ENCODE assay signal across 9 mouse cellular contexts in genomic region chr10:43172554-43172953, GRCm38 (mm10). TPM values are rescaled to one million over a fixed set of nuclear protein-coding genes. Genes with fewer than 3 reads are reported as not detected.
A peak's percentile ranks its signal among the peaks of the same experiment; 100 is the strongest.
DNase-seq lines count a peak whose midpoint lies in the region; ATAC-seq lines count a peak whose summit lies in the region.
"Had no signal": no experiment of that assay in that cellular context is flagged by ENCODE, and none has a peak within 500 bp of the region (broad histone marks: within the 10 kb centered on the region; RNA-seq: fewer than 3 reads in every experiment).

No protein-coding gene starts in this region.

- no peaks in the 10 kb centered on the region for H3K36me3 ChIP-seq in heart, embryonic 10.5 days
- H3K36me3 ChIP-seq in embryonic facial prominence, embryonic 11.5 days (replicated peaks; ENCODE audit: control insufficient read depth, insufficient read depth, low read depth, low read length), result no peaks in the 10 kb centered on the region
- H3K36me3 ChIP-seq in hindbrain, embryonic 16.5 days (ENCODE audit: control insufficient read depth, insufficient read depth, low read length), result no peaks in the 10 kb centered on the region
- H3K36me3 ChIP-seq in midbrain, embryonic 16.5 days (ENCODE audit: control insufficient read depth, insufficient read depth, low read length), result no peaks in the 10 kb centered on the region

- no peak overlapping the region for H3K27ac ChIP-seq in heart, embryonic 10.5 days
- no peak overlapping the region for H3K27ac ChIP-seq in embryonic facial prominence, embryonic 11.5 days (replicated peaks; ENCODE audit: low read depth, low read length)
- H3K27ac ChIP-seq in hindbrain, embryonic 16.5 days (ENCODE audit: low read depth, low read length), result peak overlapping the region; percentile 47; the same call in 1 of the 2 replicates
- no peak overlapping the region for H3K27ac ChIP-seq in midbrain, embryonic 16.5 days (ENCODE audit: low read length)

- peak overlapping the region; percentile 89 for H3K4me3 ChIP-seq in heart, embryonic 10.5 days
- H3K4me3 ChIP-seq in embryonic facial prominence, embryonic 11.5 days (ENCODE audit: low read depth, low read length), result peak overlapping the region; percentile 88
- H3K4me3 ChIP-seq in hindbrain, embryonic 16.5 days (ENCODE audit: low read length), result peak overlapping the region; percentile 96
- peak overlapping the region; percentile 86 for H3K4me3 ChIP-seq in midbrain, embryonic 16.5 days (ENCODE audit: low read depth, low read length)

- 8% methylated on average over 8 of the region's 8 CpGs for WGBS in heart, embryonic 10.5 days
- 1% methylated on average over 8 of the region's 8 CpGs for WGBS in embryonic facial prominence, embryonic 11.5 days
- 1% methylated on average over 8 of the region's 8 CpGs for WGBS in hindbrain, embryonic 16.5 days
- 3% methylated on average over 8 of the region's 8 CpGs for WGBS in midbrain, embryonic 16.5 days

- peak overlapping the region; percentile 93 for H3K4me2 ChIP-seq in embryonic facial prominence, embryonic 11.5 days (ENCODE audit: low read depth, low read length)
- peak overlapping the region; percentile 93 for H3K4me2 ChIP-seq in hindbrain, embryonic 16.5 days (ENCODE audit: low read length)
- peak overlapping the region; percentile 82 for H3K4me2 ChIP-seq in midbrain, embryonic 16.5 days (ENCODE audit: low read length)

- peaks cover 25% of the 10 kb centered on the region for H3K4me1 ChIP-seq in heart, embryonic 10.5 days
- H3K4me1 ChIP-seq in embryonic facial prominence, embryonic 11.5 days (ENCODE audit: control insufficient read depth, insufficient read depth, low read length), result 0 out of 2 replicates have a peak, but pooled peaks cover 2% of the 10 kb centered on the region
- peaks cover 25% of the 10 kb centered on the region for H3K4me1 ChIP-seq in hindbrain, embryonic 16.5 days (ENCODE audit: control insufficient read depth, insufficient read depth, low read depth, low read length)
- peaks cover 31% of the 10 kb centered on the region for H3K4me1 ChIP-seq in midbrain, embryonic 16.5 days (ENCODE audit: control insufficient read depth, insufficient read depth, low read length)

- peaks cover 44% of the 10 kb centered on the region for H3K27me3 ChIP-seq in heart, embryonic 10.5 days (ENCODE audit: insufficient read depth, poor library complexity, severe bottlenecking)
- peaks cover 4% of the 10 kb centered on the region; the same call in 1 of the 2 replicates for H3K27me3 ChIP-seq in embryonic facial prominence, embryonic 11.5 days (ENCODE audit: control insufficient read depth, insufficient read depth, low read length)
- H3K27me3 ChIP-seq in hindbrain, embryonic 16.5 days (replicated peaks; ENCODE audit: control insufficient read depth, insufficient read depth, low read length), result no peaks in the 10 kb centered on the region
- no peaks in the 10 kb centered on the region for H3K27me3 ChIP-seq in midbrain, embryonic 16.5 days (ENCODE audit: control insufficient read depth, insufficient read depth, low read depth, low read length)

- peak overlapping the region; percentile 90 for H3K9ac ChIP-seq in embryonic facial prominence, embryonic 11.5 days (replicated peaks; ENCODE audit: low read length)
- H3K9ac ChIP-seq in hindbrain, embryonic 16.5 days (ENCODE audit: low read depth, low read length), result peak overlapping the region; percentile 95
- H3K9ac ChIP-seq in midbrain, embryonic 16.5 days (ENCODE audit: low read depth, low read length), result peak overlapping the region; percentile 98

- H3K9me3 ChIP-seq in heart, embryonic 10.5 days, result no peaks in the 10 kb centered on the region
- H3K9me3 ChIP-seq in embryonic facial prominence, embryonic 11.5 days (replicated peaks; ENCODE audit: control insufficient read depth, low read length), result no peaks in the 10 kb centered on the region
- no peaks in the 10 kb centered on the region for H3K9me3 ChIP-seq in hindbrain, embryonic 16.5 days (ENCODE audit: control insufficient read depth, low read length)
- no peaks in the 10 kb centered on the region for H3K9me3 ChIP-seq in midbrain, embryonic 16.5 days (replicated peaks; ENCODE audit: control insufficient read depth, low read length, poor library complexity, severe bottlenecking)

- no peak for DNase-seq in heart, embryonic 10.5 days (ENCODE audit: low spot score)
- no peak for DNase-seq in heart, adult 8-10 months (ENCODE audit: low spot score)
- no peak for DNase-seq in embryonic facial prominence, embryonic 11.5 days (ENCODE audit: low spot score)
- DNase-seq in MN1 (ENCODE audit: low spot score), result no peak
- no peak for DNase-seq in layer of hippocampus, postnatal 10 days (ENCODE audit: low spot score in 2 of 2)

- no peak for ATAC-seq in embryonic facial prominence, embryonic 11.5 days (replicated peaks; ENCODE audit: insufficient number of reproducible peaks, low FRiP score, low TSS enrichment, low read depth)
- no peak for ATAC-seq in hindbrain, embryonic 16.5 days
- no peak for ATAC-seq in midbrain, embryonic 16.5 days
- no peak for ATAC-seq in megakaryocyte progenitor cell, adult 5-6 weeks (replicated peaks; ENCODE audit: poor library complexity)

RNA-seq across cellular contexts. Expression of gene Sobp, which starts 1.8 kb away (rescaled TPM):
- polyA plus RNA-seq in heart, embryonic 10.5 days (2016; fragmentation: Nextera tagmentation; extraction: Ambion mirVana), result 1.3 TPM in 2 replicates
- total RNA-seq in heart, adult 8-10 months (2022), result 10 to 100 TPM; 13.3 to 17.7 (median 15.5) TPM
- 5.2 and 5.3 TPM in 2 replicates for polyA plus RNA-seq in embryonic facial prominence, embryonic 11.5 days (2014; fragmentation: Nextera tagmentation; extraction: Ambion mirVana)
- 9.1 and 10.8 TPM in 2 replicates for polyA plus RNA-seq in hindbrain, embryonic 16.5 days (2015; fragmentation: Nextera tagmentation; extraction: Ambion mirVana)
- polyA plus RNA-seq in midbrain, embryonic 16.5 days (2015; fragmentation: Nextera tagmentation; extraction: Ambion mirVana), result 12.4 and 14.4 TPM in 2 replicates
- total RNA-seq in megakaryocyte progenitor cell, adult 5-6 weeks (2015), result not detected in 2 replicates
- not detected in 2 replicates for total RNA-seq in megakaryocyte progenitor cell, adult 5-6 weeks (2017)
- 100 to 1,000 TPM; 104 TPM for total RNA-seq in layer of hippocampus, postnatal 10 days (2021)

RNA-seq across cellular contexts. Expression of gene 9030612E09Rik, which starts 1.9 kb away (rescaled TPM):
- polyA plus RNA-seq in heart, embryonic 10.5 days (2016; fragmentation: Nextera tagmentation; extraction: Ambion mirVana), result 0.38 and 0.44 TPM in 2 replicates
- 1 to 10 TPM; 2.7 to 3.3 (median 2.9) TPM for total RNA-seq in heart, adult 8-10 months (2022)
- 0.81 and 1.7 TPM in 2 replicates for polyA plus RNA-seq in embryonic facial prominence, embryonic 11.5 days (2014; fragmentation: Nextera tagmentation; extraction: Ambion mirVana)
- polyA plus RNA-seq in hindbrain, embryonic 16.5 days (2015; fragmentation: Nextera tagmentation; extraction: Ambion mirVana), result 1.8 and 1.9 TPM in 2 replicates
- polyA plus RNA-seq in midbrain, embryonic 16.5 days (2015; fragmentation: Nextera tagmentation; extraction: Ambion mirVana), result 1.8 and 2.6 TPM in 2 replicates
- not detected in 2 replicates for total RNA-seq in megakaryocyte progenitor cell, adult 5-6 weeks (2015)
- not detected in 2 replicates for total RNA-seq in megakaryocyte progenitor cell, adult 5-6 weeks (2017)
- total RNA-seq in layer of hippocampus, postnatal 10 days (2021), result 1 to 10 TPM; 1.3 to 1.5 TPM
- polyA plus RNA-seq: spleen, adult 2 months had no signal

RNA-seq across cellular contexts. Expression of gene Pdss2, which starts 48.7 kb away (rescaled TPM):
- polyA plus RNA-seq in heart, embryonic 10.5 days (2016; fragmentation: Nextera tagmentation; extraction: Ambion mirVana), result 11.7 and 13.0 TPM in 2 replicates
- total RNA-seq in heart, adult 8-10 months (2022), result 10 to 100 TPM; 35.6 to 37.5 (median 36.0) TPM
- polyA plus RNA-seq in embryonic facial prominence, embryonic 11.5 days (2014; fragmentation: Nextera tagmentation; extraction: Ambion mirVana), result 13.7 and 14.6 TPM in 2 replicates
- polyA plus RNA-seq in hindbrain, embryonic 16.5 days (2015; fragmentation: Nextera tagmentation; extraction: Ambion mirVana), result 15.5 and 16.2 TPM in 2 replicates
- 16.8 and 21.6 TPM in 2 replicates for polyA plus RNA-seq in midbrain, embryonic 16.5 days (2015; fragmentation: Nextera tagmentation; extraction: Ambion mirVana)
- 10.3 and 11.4 TPM in 2 replicates for total RNA-seq in megakaryocyte progenitor cell, adult 5-6 weeks (2015)
- total RNA-seq in megakaryocyte progenitor cell, adult 5-6 weeks (2017), result 14.8 and 23.7 TPM in 2 replicates
- 10 to 100 TPM; 16.8 to 21.5 TPM for total RNA-seq in layer of hippocampus, postnatal 10 days (2021)
